Mouse (Mus musculus) cortical plate, adult 2 months (tissue): ENCODE measurements around the gene Pknox2.

Experiments
- CTCF ChIP-seq: fragments of 200-500 bp; IDR thresholded peaks from 2 replicates; pipeline ENCODE4 v1.5.1; 2011; ENCODE audit warnings: mild to moderate bottlenecking, control low read depth, low read length; ENCODE audit not compliant: insufficient read depth; ENCODE audit errors: extremely low read depth
- POLR2A ChIP-seq: fragments of 200-500 bp; IDR thresholded peaks from 2 replicates; pipeline ENCODE4 v1.6.1; 2011; ENCODE audit warnings: mild to moderate bottlenecking, low read length, control low read depth; ENCODE audit not compliant: insufficient read depth; ENCODE audit errors: extremely low read depth

GRCm38 (mm10) chr9:37139514-37139913 is 7.7 kb downstream of the Pknox2 start:
- TF ChIP-seq CTCF, result no peak
- TF ChIP-seq POLR2A, result no peak
